Mouse (Mus musculus) CD4-positive, CD25-positive, alpha-beta regulatory T cell, adult 2 months (primary cell): ENCODE data around the gene Stap1.

Experiments
- DNase-seq: peaks from one replicate; pipeline ENCODE4 v3.0.0-alpha.2; 2012; ENCODE audit warnings: low read depth, low spot score

The Stap1 gene

DNA sequence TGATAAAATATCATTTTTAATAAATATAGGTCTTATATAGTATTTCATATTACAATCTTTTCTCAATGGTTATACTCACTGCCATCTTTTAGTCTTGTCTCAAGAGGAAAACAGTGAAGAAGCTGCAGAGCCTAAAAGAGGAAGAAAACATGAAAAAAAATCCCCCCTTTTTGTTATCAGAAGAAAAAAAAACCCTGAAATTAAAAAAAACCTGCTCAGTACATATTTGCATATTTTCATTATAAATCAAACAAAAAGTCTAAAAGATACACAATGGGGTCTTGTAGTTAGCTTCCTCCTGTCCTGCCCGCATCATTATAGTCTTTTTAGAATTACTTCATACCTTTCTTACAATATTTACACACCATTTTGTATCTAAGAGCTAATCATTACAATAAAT lies 57.2 kb downstream of the Stap1 start:
- DNase-seq: no peak

DNA sequence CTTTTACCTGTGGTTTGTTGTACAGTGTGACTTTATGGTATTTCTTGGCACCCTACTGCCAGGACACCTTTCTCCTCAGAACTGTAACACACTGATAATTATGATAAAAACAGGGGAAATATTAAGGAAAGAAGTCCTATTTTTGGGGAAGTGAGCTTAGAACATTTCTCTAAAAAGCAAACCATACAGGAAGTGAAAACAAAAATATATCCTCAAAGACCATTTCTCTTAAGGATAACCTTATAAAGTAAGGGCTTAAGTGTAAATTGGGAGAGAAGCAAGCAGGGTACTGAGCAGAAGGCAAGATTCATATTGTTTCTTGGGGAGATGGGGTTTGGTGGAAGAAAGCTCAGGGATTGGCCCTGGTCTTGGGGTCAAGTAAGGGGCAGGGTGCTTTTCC lies 58.3 kb downstream of the Stap1 start:
- DNase-seq: no peak
